Mouse (Mus musculus) bone marrow macrophage, adult 2 months (primary cell): Measurements from ENCODE around the gene Zdhhc14.

Source experiments
- CTCF ChIP-seq: IDR thresholded peaks from 2 replicates; pipeline ENCODE4 v1.5.1; 2012; ENCODE audit warnings: low read depth, mild to moderate bottlenecking, low read length, moderate library complexity
- POLR2A ChIP-seq: IDR thresholded peaks from 2 replicates; pipeline ENCODE4 v1.6.1; 2012; ENCODE audit warnings: mild to moderate bottlenecking, low read depth, low read length, borderline replicate concordance

DNA sequence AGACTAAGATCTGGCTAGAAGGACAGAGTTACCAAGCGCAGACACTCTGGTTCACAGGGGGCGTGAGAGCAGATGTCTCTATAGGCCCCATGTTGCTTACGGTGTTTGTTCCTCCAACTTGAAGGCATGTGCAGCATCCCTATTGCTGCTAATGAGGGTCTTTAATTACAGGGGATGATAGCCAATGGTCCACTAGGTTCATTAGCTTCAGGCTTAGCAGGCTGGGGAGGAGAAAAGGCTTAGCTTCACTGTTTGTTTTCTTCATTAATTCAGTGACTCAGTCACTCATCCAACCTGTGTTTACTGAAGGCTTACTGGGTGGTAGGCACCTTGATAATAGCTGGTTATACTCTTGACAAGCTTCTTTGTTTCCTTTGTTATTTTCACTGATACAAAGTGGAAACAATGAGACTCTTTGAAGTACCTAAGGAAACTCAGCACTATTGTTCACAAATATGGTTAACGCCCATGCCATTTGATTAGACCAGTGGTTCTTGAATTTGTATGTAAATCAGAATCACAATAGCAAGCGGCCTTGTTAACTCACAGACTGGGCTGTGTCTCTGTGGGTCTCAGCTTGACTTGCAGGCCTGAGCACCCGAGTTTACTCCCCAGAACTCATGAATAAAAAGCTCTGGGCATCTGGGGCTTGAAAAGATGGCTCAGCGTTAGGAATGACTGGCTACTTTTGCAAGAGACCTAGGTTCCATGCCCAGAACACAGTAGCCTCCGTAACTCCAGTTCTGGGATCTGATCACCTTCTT is 168.1 kb downstream of the Zdhhc14 start:
- TF ChIP-seq CTCF = no peak
- no peak for TF ChIP-seq POLR2A
